Mouse (Mus musculus): Measurements from ENCODE around the gene Tpte.
"Not testable (repeated sequence)": the region's sequence is repeated elsewhere in the genome, so short reads cannot be mapped to it uniquely, and the experiment has no call there.

Tpte gene

DNA sequence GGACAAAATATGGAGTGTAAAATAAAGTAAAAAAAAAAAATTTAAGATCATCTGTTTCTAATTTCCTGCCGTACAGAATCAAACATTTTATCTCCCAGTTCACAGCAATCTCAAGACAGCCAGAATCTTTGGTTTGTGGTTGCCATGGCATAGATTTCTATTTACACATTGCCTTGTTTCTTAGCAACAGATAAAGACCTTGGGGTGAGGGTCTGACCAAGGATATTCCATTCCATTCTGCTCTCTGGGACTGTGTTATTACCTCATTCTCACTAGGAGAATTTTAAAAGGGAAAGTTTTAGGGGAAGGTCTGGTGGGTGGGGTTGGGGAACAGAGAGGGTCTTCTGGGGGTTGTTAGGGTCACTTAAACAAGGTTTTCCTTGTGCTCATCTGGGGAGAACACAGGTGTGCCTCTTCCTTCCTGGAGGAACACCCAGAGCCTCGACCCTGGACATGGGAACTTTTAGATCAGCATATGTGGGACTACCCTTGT lies at the start of gene Tpte:
Gene Tpte, plus strand, starts transcription at position 443 of the 493 bp plus-strand sequence.
- DNase-seq (ENCODE audit: low read depth, low spot score): no peak

DNA sequence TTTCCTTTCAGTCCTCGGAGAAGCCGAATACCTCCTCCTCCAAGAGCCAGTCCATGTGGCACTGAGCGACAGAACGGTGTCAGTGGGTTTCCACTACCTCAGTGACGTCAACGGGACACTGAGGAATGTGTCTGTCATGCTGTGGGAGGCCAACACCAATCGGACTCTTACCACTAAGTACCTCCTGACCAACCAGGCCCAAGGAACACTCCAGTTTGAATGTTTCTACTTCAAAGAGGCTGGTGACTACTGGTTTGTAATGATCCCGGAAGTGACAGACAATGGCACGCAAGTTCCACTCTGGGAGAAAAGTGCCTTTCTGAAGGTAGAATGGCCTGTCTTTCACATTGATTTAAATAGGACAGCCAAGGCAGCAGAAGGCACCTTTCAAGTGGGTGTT lies 40.3 kb upstream of the Tpte start:
- no peak for DNase-seq (ENCODE audit: low read depth, low spot score)

DNA sequence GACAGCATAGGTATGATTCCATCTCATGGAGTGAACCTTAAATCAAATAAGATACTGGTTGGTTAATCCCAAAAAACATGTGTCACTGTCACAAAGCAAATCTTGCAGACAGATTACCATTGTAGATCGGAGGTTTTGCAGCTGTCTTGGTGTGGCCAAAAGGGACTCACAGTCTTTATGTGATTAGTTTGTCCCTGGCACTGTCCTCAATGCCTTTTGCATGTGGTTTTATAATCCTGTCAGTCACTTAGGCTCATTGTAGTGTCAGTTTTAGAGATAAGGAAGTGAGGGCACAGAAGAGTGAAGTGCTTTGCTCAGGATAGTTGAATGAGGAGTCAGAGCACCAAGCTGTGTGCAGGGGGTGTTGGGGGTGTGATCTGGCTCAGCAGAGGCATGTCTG lies 37.6 kb upstream of the Tpte start:
- no peak for DNase-seq (ENCODE audit: low read depth, low spot score)

DNA sequence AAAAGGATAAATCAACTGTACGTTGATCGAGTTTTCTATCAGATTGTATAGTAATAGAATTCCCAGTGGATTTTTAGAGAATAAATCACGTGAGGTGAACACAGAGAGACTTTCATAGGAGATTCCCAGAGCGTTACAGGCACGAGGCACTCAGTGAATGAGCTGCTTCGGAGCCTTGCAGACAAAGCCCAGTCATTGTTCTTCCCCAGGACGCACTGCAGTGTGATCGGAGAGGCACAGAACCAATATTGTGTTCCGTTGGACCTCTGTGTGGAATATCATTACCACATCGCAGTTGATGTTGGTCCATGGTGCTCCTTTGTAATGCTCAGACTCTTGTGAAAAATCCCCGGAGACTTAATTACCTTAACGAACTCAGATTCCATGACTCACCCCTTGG lies 35.3 kb upstream of the Tpte start:
- DNase-seq (ENCODE audit: low read depth, low spot score): no peak

DNA sequence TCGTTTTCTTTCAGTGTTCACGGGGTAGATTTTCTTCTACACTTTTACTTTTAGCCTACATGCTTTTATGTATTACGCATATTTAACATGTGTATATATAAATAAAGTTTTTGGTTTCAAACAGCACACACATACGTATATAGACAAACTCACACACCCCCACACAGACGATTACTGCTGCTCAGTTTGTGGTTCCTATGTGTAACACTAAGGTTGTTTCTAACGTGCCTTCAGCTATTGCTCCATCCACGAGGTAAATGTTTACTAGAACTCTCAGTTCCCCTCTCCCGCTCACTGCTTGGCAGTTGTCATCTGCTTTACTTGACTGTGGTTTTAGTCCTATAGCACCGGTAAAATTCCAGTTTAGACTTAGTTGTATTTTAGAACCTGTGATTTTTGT lies 34.2 kb upstream of the Tpte start:
- DNase-seq (ENCODE audit: low read depth, low spot score): no peak

DNA sequence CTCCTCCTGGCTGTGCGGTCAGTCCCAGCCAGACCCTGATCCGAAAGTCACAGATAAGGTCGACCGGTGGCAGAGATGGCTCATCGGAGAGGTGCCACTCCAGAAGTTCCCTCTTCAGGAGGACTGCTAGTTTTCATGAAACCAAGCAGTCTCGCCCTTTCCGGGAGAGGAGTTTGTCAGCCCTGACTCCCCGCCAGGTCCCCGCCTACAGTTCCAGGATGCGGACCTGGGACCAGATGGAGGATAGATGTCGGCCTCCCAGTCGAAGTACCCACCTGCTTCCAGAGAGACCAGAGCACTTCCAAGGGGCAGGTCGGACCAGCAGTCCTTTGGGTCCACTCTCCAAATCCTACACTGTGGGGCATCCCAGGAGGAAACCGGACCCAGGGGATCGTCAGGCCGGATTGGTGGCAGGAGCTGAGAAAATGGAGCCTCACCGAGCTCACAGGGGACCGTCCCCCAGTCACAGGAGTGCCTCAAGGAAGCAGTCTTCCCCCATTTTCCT lies 24.2 kb upstream of the Tpte start:
- DNase-seq (ENCODE audit: low read depth, low spot score): no peak

DNA sequence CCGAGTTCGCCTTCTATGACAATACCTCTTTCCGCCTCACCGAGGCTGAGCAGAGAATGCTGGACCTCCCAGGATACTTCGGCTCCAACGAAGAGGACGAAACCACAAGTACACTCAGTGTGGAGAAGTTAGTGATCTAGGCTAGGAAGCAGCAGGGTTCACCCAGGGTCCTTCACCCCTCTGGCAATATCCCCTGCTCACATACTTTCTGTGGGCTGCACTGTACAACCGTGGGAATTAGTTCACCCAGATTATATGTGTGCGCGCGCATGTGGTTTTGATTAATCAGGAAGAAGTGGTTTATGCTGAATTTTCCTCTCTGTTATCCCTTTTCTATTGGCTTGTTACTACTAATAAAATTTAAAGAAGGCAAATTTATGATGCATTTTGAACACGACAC lies 23.7 kb upstream of the Tpte start:
- no peak for DNase-seq (ENCODE audit: low read depth, low spot score)

DNA sequence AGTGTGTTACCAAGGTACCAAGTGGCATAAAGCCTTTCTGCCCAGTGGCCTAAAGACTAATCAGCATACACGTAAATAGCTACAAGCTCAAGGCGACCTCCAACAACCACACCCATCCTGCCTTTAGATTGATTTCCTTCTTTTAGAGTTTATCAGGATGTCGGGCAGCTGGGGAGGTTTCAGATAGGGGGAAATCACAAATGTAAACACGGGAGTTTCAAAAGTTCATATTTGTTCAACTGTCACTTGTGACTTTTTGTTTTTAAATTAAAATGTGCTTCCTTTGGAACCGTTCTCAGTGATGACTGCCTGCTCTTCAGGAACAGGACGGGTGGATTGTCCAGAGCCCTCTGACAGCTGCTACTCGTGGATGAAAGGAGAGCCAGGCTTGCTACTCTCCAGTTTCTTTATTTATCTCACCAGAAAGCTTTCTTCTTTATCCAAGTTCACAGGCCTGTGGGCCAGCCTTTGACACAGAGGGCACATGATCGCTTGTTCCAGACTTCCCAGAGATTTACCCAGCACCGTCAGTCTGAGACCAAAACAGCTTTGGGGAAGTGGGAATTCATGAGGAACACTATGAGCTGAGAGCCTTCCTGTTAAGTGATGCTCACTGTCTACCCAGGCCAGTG lies 23.0 kb upstream of the Tpte start:
- peak; percentile 8 for DNase-seq (ENCODE audit: low read depth, low spot score)

DNA sequence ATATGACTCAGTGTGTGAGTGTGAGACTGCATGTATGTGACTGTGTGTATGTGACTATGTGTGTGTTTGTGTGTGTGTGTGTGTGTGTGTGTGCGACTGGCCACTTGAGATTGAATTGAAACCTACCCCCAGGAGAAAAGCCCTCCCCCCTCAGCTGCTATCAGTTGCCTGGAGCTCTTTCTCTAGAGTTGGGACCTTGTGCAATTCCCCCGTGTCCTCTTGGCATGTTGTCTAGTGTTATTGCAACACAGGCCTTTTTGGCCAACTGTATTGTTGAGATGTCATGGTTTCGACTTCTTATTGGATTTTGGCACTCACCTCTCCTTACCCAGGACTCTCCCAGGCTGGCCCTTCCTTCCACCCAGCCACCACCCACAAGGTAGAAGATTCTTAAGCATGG lies 21.0 kb upstream of the Tpte start:
- peak; percentile 59 for DNase-seq (ENCODE audit: low read depth, low spot score)

DNA sequence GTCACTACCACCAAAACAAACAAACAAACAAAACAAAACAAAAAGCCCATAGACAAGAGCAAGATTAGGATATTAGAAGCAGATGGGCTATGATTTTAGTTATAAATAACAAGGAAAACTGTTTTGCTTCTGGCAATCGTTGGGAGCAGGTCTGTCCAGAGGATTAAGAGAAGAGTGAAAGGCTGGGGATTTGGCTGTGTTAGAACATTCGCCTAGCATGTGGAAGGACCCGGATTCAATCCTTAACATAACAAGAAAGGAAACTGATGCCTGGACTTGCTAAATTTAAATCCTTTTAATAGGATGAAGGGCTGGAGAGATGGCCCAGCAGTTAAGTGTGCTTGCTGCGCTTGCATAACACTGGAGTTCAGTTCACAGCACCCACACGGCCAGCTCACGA lies 18.9 kb upstream of the Tpte start:
- DNase-seq (ENCODE audit: low read depth, low spot score): no peak

DNA sequence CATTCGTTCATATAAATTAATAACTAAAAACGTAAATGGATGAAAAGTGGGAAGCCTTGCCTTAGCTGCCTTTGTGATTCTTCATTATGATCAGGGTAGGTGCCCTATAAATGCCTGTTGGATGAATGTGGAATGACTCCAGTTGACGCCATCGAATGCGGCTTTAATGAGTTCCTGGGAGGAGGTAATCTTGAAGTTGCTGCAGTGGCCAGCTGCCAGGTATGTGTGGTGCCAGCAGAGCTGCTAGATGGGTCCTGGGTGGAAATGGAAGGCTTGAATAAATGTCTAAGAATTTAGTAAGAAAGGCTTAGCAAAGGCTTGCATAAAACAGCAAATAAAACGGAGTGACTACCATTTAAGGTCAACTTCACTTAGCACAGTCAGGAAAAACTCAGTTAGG lies 18.5 kb upstream of the Tpte start:
- no peak for DNase-seq (ENCODE audit: low read depth, low spot score)

DNA sequence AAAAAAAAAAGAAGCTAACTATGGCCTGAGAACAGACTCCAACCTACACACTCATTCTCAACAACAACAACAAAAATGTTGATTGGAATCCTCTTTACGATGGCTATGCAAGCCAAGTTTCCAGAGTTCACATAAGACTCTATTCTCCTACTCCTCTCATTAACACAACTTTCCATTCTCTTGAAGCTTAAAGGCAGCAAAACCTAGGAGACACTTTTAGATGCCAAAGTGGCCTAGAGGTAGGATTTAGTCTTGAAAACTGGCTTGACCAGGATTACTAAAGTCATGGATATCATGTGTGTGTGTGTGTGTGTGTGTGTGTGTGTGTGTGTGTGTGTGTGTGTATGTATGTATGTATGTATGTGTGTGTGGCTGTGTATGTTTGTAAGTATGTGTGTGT lies 18.0 kb upstream of the Tpte start:
- no peak for DNase-seq (ENCODE audit: low read depth, low spot score)

DNA sequence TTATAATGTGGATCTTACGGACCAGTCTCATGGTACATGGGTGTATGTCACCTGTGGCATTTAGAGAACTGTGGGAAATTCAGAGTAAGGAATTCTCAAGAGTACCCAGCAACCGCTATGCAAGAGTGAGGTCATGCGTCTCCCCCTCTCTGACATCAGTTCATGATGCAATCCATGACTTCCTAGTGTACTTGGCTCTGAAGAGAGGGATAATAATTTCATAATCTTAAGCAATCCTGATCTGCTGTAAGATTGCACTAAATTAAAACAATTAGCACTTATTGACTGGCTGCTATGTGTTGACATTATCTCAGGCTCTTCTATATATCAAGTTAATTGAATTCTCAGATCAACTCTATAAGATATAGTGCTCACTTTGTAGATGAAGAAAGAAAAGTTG lies 16.4 kb upstream of the Tpte start:
- no peak for DNase-seq (ENCODE audit: low read depth, low spot score)

DNA sequence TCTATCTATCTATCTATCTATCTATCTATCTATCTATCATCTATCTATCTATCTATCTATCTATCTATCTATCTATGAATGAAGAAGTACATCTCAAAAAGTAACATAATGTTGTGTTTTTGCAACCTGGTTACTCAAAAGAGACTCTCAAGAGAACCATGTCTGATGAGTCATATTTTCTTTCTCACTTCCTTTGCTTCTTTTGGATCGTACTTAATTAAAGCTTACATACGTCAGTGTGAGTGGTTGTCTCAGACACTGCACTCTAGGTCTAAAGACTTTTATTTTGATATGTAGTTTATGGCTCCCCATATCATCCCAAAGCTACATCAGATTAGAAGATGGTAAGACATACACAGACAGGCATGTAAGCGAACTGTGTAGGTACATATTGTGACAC lies 10.1 kb upstream of the Tpte start:
- no peak for DNase-seq (ENCODE audit: low read depth, low spot score)

DNA sequence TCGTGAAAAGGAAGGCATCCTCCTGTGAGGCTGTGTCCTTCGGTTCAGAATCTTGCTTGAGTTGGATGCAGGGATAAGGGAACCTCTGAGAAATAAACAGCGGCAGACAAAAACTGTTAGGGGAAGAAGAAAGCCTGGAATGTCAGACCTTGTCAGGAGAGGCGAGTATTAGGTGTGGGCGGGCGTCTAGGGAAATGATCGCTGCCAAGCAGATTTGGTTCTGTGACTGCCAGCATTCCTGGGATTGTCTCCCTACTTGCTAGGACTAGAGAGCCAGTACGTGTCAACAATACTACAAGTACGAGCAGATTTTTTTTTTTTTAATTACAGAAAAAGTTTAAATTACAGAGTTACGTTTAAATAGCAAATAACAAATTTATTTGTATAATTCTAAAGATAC lies 8.6 kb upstream of the Tpte start:
- DNase-seq (ENCODE audit: low read depth, low spot score): peak; percentile 31

DNA sequence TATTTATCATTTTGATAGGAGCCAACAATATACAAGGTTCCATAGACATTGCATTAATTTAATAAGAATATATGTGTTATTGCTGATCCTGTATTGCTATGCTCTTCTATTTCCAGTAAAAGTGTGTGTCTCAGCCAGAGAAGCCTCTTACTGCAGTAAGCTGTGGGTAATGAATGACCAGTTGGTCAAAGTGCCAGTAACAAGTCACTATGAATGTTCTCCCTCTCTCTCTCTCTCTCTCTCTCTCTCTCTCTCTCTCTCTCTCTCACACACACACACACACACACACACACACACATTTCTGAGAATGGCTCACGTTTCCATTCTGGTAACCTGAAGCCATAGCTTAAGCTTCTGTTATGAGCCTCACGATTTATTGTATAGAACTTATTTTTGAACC lies 19.1 kb downstream of the Tpte start:
- DNase-seq (ENCODE audit: low read depth, low spot score): no peak

DNA sequence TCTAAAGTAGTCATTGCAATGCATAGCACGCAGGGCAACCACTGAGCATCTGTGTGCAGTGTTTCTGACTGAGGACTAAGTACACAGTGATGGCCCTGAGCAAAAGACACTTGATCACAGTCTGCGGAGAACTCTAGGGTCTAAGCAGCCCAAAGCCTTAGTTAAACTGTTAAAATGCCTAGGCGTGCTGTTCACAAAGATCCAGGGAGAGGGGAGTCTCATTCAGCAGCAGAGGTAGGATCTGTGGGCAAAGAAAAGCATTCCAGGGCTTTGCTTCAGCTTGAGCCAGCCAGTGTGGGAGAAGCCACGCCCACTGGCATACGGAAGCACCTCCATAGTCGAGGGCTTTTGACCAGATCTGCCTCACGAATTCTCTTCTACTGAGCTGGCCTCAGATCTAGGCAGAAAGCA lies 19.7 kb downstream of the Tpte start:
- DNase-seq (ENCODE audit: low read depth, low spot score): no peak

DNA sequence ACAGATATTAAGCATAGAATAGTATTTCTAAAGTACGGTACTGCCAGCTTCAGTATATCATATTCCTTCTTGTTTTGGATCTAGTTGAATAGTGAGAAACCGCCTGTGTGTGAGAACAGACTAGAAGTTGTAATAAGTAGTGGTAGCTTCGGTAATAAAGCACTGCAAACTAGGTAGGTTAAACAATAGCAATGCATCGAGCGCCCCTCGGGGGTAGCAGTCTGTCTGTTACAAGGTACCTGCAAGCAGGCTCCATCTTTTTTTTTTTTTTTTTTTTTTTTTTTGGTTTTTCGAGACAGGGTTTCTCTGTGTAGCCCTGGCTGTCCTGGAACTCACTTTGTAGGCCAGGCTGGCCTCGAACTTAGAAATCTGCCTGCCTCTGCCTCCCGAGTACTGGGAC lies 20.8 kb downstream of the Tpte start:
- not testable (repeated sequence) for DNase-seq (ENCODE audit: low read depth, low spot score)

DNA sequence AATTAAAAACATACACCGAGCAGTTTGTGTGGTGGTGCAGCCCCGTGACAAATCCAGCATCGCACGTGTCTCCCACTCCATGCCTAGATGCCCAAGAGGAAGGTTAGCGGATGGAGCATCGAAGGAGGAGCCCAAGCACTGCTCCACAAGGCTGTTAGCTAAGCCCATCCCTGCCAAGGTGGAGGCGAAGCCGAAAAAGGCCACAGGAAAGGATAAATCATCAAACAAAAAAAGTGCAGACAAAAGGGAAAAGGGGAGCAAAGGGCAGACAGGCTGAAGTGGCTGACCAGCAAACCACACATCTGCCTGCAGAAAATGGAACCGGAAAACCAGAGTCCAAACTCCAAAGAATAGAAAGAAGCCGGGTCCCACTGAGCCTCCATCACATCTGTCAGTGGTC lies 23.8 kb downstream of the Tpte start:
- DNase-seq (ENCODE audit: low read depth, low spot score): no peak

DNA sequence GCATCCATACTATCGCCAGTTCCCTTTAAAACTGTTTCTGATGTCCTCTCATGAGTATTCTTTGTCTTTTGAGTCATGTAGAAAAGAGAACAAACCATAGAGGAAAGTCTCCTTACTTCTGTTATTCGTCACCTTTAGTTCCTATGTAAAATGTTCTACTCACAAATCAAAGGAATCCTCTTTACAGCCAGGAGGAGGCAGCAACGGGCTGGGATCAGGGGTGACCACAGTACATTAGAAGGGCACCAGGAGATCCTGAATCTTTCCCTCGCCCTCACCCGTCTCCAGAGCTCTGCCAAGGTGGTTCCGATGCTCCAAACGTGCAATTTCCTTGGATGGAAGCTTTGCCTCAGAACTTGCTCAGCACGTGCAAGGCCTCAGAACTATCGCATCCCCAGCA lies 28.2 kb downstream of the Tpte start:
- no peak for DNase-seq (ENCODE audit: low read depth, low spot score)

DNA sequence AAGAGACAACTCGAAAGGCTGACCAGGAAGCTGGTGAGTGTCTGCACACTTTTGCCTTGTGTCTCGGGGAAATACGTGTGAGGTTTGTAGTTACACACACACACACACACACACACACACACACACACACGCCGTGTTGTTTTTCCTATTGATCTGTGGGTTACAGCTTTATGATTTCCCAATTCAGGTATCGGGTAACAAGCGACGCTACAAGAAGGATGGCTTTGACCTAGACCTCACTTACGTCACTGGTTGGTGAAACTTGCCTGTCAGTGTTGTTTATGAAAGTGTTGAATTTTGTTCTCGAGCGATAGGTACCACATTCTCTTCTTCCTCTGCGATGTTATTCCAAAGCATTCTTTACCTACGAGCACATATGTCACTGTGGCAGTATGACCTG lies 52.2 kb downstream of the Tpte start:
- no peak for DNase-seq (ENCODE audit: low read depth, low spot score)

DNA sequence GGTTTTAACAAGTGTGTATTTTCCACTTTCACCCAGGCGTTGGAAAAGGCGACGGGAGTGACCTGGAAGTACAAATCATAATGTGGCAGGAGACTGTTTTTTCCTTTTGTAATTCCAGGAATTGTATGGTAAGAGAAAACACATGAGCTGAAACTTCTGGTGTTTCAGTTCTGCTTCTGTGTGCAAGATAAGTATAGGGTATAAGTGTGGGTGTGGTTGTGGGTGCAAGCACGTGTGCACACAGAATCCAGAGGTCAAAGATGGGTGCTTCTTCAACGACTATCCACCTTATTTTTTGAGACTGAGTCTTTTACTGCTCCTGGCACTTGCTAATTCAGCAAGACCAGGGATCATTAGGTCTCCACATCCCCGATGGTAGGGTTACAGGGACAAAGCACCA lies 76.1 kb downstream of the Tpte start:
- no peak for DNase-seq (ENCODE audit: low read depth, low spot score)

DNA sequence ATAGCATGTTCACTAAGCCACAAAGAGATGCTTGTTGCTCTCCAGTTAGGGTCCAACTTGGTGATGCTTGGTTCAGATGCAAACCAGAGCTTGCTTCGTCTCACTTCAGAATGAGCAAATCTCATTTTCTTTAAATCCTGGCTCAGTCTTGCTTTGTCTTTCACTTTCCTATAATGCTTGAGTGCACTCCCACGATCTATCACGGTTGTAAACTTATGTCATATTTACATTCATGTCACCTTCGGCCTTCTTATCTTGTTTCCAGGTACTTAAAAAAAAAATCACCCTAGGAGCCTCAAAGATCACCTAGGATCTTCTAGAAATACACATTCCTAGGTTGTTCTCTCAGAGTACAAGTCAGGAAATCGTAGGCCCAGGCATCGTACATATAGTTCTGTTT lies 76.6 kb downstream of the Tpte start:
- DNase-seq (ENCODE audit: low read depth, low spot score): no peak

DNA sequence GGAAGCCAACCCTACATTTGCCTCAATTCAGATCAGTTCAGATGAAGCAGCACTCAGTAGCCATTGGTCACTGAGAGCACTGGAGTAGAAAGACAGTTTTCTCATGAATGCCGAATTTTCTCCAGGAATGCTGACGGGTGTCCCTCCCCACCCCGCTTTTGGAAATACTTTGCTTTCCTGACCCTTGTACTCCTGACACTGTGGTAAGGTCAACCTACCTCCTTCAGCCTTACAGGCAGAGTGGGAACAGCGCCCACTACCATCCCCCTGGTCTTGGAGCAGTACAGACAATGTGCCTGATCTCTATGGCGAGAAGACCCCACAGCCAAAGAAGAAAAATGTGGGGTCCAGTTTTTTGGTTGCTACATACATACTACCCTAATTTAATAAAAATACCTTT lies 93.1 kb downstream of the Tpte start:
- DNase-seq (ENCODE audit: low read depth, low spot score): no peak
